Mouse (Mus musculus): ENCODE results near the gene Abcf3.

The Abcf3 gene

GRCm38 (mm10) chr16:20537071-20537471 is 11.3 kb upstream of the Abcf3 start:
- peaks cover 66% of the 10 kb centered on the region for H3K4me1 ChIP-seq (replicated peaks; ENCODE audit: low read depth, low read length)

DNA sequence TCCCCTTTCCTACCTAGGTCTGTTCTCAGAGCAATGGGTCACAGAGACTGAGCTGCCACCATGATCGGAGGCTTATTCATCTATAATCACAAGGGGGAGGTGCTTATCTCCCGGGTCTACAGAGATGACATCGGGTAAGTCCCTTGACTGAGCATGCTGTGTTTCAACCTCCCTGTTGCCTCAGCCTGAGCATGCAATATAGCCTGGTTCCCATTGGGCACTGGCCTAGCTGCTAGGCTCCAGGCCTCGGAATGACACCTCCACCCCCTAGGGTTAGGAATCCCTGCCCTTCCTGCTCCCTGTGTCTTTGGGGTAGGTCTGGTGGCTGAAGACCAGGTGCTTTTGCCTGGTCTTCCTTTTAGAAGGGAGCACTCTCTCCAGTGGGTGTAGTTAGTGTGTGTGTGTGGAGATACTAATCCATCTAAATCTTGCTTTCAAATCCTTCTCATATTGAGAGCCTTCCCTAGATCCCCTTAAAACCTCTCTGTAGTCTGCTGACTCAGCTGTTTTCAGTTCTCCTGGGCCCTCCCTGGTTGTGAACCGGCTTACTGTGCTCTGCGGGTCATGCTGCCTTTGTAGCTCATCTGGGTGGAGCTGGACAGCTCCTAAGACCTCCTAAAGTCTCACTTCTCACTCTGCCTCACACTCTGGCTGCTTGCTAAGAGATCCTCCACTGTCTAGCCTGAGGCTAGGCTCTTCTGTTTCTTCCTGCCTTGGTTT is 10.6 kb upstream of the Abcf3 start:
- Histone ChIP-seq H3K9me3 (ENCODE audit: low read length) (no peaks in the 10 kb centered on the region), H3K36me3 (ENCODE audit: insufficient read depth, low read length) (peaks cover 58% of the 10 kb centered on the region), H3K4me3 (replicated peaks; ENCODE audit: low read length) (peak overlapping the region; percentile 98), H3K4me1 (replicated peaks; ENCODE audit: low read depth, low read length) (peaks cover 67% of the 10 kb centered on the region), H3K27me3 (ENCODE audit: insufficient read depth, low read length) (no peaks in the 10 kb centered on the region)
- TF ChIP-seq CTCF (conservative IDR thresholded peaks at IDR 0.05; ENCODE audit: low read length) = no peak
- TF ChIP-seq NANOG (IDR thresholded peaks at IDR 0.05; ENCODE audit: borderline replicate concordance, low read length) = no peak
- TF ChIP-seq POU5F1 (IDR thresholded peaks at IDR 0.05; ENCODE audit: borderline replicate concordance, low read length) = no peak

More at GRCm38 (mm10) chr16:20537071-20537471, 11.3 kb upstream of the Abcf3 start:
- Histone ChIP-seq H3K9me3 (ENCODE audit: low read length) (no peaks in the 10 kb centered on the region), H3K27me3 (ENCODE audit: insufficient read depth, low read length) (no peaks in the 10 kb centered on the region), H3K36me3 (ENCODE audit: insufficient read depth, low read length) (peaks cover 55% of the 10 kb centered on the region), H3K4me3 (replicated peaks; ENCODE audit: low read length) (peak overlapping the region; percentile 98)
- no peak for TF ChIP-seq CTCF (conservative IDR thresholded peaks at IDR 0.05; ENCODE audit: low read length)

DNA sequence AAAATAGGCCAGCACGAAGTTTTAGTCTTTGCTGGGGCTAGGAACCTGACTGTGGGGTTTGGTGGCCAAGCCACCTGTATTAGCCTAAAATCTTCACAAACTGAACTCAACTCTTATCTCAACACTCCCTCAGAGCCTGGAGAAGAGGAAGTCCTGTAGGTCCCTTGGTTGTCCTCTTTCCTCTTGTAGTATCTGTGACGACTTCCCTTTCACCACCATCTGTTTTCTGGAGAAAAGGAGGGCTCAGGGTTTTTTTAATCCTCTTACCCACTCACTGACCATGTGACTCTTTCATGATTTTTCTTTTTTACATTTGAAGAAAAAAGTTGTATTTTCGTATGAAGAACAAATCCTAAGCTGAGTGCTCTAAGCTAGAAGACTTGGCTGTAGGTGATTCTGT is 8.7 kb upstream of the Abcf3 start:
- peak overlapping the region; percentile 32; the same call in 1 of the 2 replicates for H3K4me3 ChIP-seq (replicated peaks; ENCODE audit: low read length)
- TF ChIP-seq CTCF (conservative IDR thresholded peaks at IDR 0.05; ENCODE audit: low read length) (no peak), POU5F1 (IDR thresholded peaks at IDR 0.05; ENCODE audit: borderline replicate concordance, low read length) (no peak), NANOG (IDR thresholded peaks at IDR 0.05; ENCODE audit: borderline replicate concordance, low read length) (no peak)
- H3K36me3 ChIP-seq (ENCODE audit: insufficient read depth, low read length) = peaks cover 70% of the 10 kb centered on the region
- H3K9me3 ChIP-seq (ENCODE audit: low read length) = no peaks in the 10 kb centered on the region
- H3K27me3 ChIP-seq (ENCODE audit: insufficient read depth, low read length) = no peaks in the 10 kb centered on the region
- H3K4me1 ChIP-seq (replicated peaks; ENCODE audit: low read depth, low read length) = peaks cover 65% of the 10 kb centered on the region

DNA sequence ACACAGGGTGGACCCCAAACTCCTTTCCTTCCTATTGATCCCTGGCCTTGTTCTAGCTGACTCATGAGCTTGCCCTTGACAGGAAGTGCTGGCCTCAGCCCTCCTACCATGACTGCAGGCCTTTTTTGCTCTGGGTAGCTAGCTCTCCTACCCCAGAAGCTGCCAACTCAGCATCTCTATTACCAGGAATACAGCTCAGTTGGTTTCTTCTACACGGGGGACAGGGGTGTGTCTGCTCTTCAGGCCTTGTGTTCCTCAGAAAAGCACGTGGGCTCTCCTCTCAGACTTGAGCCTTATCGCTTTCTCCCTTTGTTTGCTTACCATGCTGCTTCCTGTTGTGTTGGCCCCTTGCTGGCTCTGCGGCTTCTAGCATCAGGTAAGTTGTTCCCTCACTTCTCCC is 7.9 kb upstream of the Abcf3 start:
- Histone ChIP-seq H3K27me3 (ENCODE audit: insufficient read depth, low read length) (no peaks in the 10 kb centered on the region), H3K9me3 (ENCODE audit: low read length) (no peaks in the 10 kb centered on the region), H3K4me3 (replicated peaks; ENCODE audit: low read length) (peak overlapping the region; percentile 32; the same call in 1 of the 2 replicates), H3K36me3 (ENCODE audit: insufficient read depth, low read length) (peaks cover 78% of the 10 kb centered on the region), H3K4me1 (replicated peaks; ENCODE audit: low read depth, low read length) (peaks cover 70% of the 10 kb centered on the region)
- TF ChIP-seq CTCF (conservative IDR thresholded peaks at IDR 0.05; ENCODE audit: low read length) (no peak), NANOG (IDR thresholded peaks at IDR 0.05; ENCODE audit: borderline replicate concordance, low read length) (peak; percentile 39; the same call in 1 of the 2 replicates), POU5F1 (IDR thresholded peaks at IDR 0.05; ENCODE audit: borderline replicate concordance, low read length) (no peak)

DNA sequence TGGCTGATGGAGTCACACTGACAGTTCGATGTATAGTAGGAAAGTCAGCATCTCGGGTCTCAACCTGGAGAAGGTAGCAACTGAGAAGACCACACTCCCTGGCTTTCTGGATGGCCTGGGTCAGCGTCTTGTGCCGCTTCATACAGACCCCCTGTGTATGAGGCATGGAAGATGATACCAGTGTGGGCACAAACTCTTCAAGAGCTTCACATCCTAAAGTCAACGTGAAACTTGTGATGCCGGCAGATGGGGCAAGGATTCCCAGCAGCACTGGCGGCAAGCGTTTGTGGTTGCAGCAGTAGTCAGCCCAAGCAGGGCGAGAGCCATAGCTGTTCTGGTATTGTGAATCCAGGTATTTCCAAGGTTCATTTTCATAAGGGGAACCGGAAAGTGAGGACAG is 2.7 kb upstream of the Abcf3 start:
- Histone ChIP-seq H3K4me1 (replicated peaks; ENCODE audit: low read depth, low read length) (peaks cover 57% of the 10 kb centered on the region), H3K36me3 (ENCODE audit: insufficient read depth, low read length) (peaks cover 69% of the 10 kb centered on the region), H3K27me3 (ENCODE audit: insufficient read depth, low read length) (no peaks in the 10 kb centered on the region), H3K4me3 (replicated peaks; ENCODE audit: low read length) (no peak overlapping the region), H3K9me3 (ENCODE audit: low read length) (no peaks in the 10 kb centered on the region)
- TF ChIP-seq POU5F1 (IDR thresholded peaks at IDR 0.05; ENCODE audit: borderline replicate concordance, low read length) = no peak
- no peak for TF ChIP-seq NANOG (IDR thresholded peaks at IDR 0.05; ENCODE audit: borderline replicate concordance, low read length)
- TF ChIP-seq CTCF (conservative IDR thresholded peaks at IDR 0.05; ENCODE audit: low read length) = no peak

- TF ChIP-seq CTCF (conservative IDR thresholded peaks at IDR 0.05; ENCODE audit: low read length) = no peak
- TF ChIP-seq NANOG (IDR thresholded peaks at IDR 0.05; ENCODE audit: borderline replicate concordance, low read length) = 0 out of 2 replicates have a peak, but pooled peaks have one; percentile 19
- TF ChIP-seq POU5F1 (IDR thresholded peaks at IDR 0.05; ENCODE audit: borderline replicate concordance, low read length) = no peak
- Histone ChIP-seq H3K36me3 (ENCODE audit: insufficient read depth, low read length) (peaks cover 68% of the 10 kb centered on the region), H3K27me3 (ENCODE audit: insufficient read depth, low read length) (no peaks in the 10 kb centered on the region), H3K9me3 (ENCODE audit: low read length) (no peaks in the 10 kb centered on the region), H3K4me1 (replicated peaks; ENCODE audit: low read depth, low read length) (peaks cover 43% of the 10 kb centered on the region), H3K4me3 (replicated peaks; ENCODE audit: low read length) (peak overlapping the region; percentile 97)
These were observed 954 bp upstream of the Abcf3 start for GRCm38 (mm10) chr16:20547423-20547822.

DNA sequence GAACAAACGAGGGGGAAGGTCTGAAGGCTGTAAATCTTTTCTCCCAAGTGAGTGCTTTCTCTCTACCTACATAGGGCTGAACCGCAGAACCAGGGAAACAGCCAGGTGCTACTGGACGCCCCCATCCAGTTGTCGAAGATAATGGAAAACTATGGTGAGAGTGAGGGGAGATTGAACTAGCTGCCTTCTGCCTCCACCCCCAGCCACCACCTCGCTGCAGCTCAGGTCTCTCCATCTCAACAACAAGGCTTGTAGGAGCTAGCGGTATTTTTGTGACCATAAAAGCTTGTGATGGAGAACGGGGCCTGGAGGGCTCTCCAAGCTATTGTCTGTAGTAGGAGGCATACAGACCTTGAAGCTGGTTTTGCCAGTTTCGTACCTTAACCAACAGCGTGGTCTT is 784 bp downstream of the Abcf3 start:
- Histone ChIP-seq H3K4me3 (replicated peaks; ENCODE audit: low read length) (peak overlapping the region; percentile 97), H3K4me1 (replicated peaks; ENCODE audit: low read depth, low read length) (peaks cover 43% of the 10 kb centered on the region), H3K9me3 (ENCODE audit: low read length) (no peaks in the 10 kb centered on the region), H3K27me3 (ENCODE audit: insufficient read depth, low read length) (no peaks in the 10 kb centered on the region), H3K36me3 (ENCODE audit: insufficient read depth, low read length) (peaks cover 70% of the 10 kb centered on the region)
- no peak for TF ChIP-seq NANOG (IDR thresholded peaks at IDR 0.05; ENCODE audit: borderline replicate concordance, low read length)
- TF ChIP-seq POU5F1 (IDR thresholded peaks at IDR 0.05; ENCODE audit: borderline replicate concordance, low read length) = no peak
- no peak for TF ChIP-seq CTCF (conservative IDR thresholded peaks at IDR 0.05; ENCODE audit: low read length)

- Histone ChIP-seq H3K4me3 (replicated peaks; ENCODE audit: low read length) (no peak overlapping the region), H3K27me3 (ENCODE audit: insufficient read depth, low read length) (no peaks in the 10 kb centered on the region), H3K36me3 (ENCODE audit: insufficient read depth, low read length) (peaks cover 72% of the 10 kb centered on the region), H3K4me1 (replicated peaks; ENCODE audit: low read depth, low read length) (peaks cover 32% of the 10 kb centered on the region), H3K9me3 (ENCODE audit: low read length) (no peaks in the 10 kb centered on the region)
- TF ChIP-seq NANOG (IDR thresholded peaks at IDR 0.05; ENCODE audit: borderline replicate concordance, low read length) (no peak), POU5F1 (IDR thresholded peaks at IDR 0.05; ENCODE audit: borderline replicate concordance, low read length) (no peak), CTCF (conservative IDR thresholded peaks at IDR 0.05; ENCODE audit: low read length) (no peak)
These were observed 3.3 kb downstream of the Abcf3 start for GRCm38 (mm10) chr16:20551691-20552090.

- Histone ChIP-seq H3K27me3 (ENCODE audit: insufficient read depth, low read length) (no peaks in the 10 kb centered on the region), H3K36me3 (ENCODE audit: insufficient read depth, low read length) (peaks cover 76% of the 10 kb centered on the region), H3K9me3 (ENCODE audit: low read length) (no peaks in the 10 kb centered on the region), H3K4me1 (replicated peaks; ENCODE audit: low read depth, low read length) (peaks cover 27% of the 10 kb centered on the region), H3K4me3 (replicated peaks; ENCODE audit: low read length) (no peak overlapping the region)
- no peak for TF ChIP-seq NANOG (IDR thresholded peaks at IDR 0.05; ENCODE audit: borderline replicate concordance, low read length)
- TF ChIP-seq POU5F1 (IDR thresholded peaks at IDR 0.05; ENCODE audit: borderline replicate concordance, low read length) = no peak
- TF ChIP-seq CTCF (conservative IDR thresholded peaks at IDR 0.05; ENCODE audit: low read length) = no peak
These were observed 4.2 kb downstream of the Abcf3 start for GRCm38 (mm10) chr16:20552594-20552993.
